Mouse (Mus musculus) lung, postnatal 0 days (tissue): ENCODE data around the gene Il4ra.

Experiments
- CTCF ChIP-seq: IDR thresholded peaks from 2 replicates; pipeline ENCODE4 v1.5.1; 2016; ENCODE audit warnings: antibody characterized with exemption, mild to moderate bottlenecking
- EP300 ChIP-seq: IDR thresholded peaks from 2 replicates; pipeline ENCODE4 v1.6.1; 2016; ENCODE audit warnings: antibody characterized with exemption, mild to moderate bottlenecking, control low read depth

DNA sequence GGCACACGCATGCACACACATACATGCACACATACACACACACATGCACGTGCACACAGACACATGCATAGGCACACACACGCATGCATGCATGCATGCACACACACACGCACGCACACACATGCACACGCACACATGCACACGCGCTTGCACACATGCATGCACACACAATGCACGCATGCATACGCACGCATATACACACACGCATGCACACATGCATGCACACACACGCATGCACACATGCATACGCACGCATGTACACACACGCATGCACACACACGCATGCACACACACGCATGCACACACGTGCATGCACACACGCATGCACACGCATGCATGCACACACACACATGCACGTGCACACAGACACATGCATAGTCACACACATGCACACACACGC, 34.4 kb downstream of the Il4ra start:
- TF ChIP-seq CTCF (no peak), EP300 (no peak)
